Mouse (Mus musculus): ENCODE results near the gene Areg. TPM values are rescaled to one million over a fixed set of nuclear protein-coding genes. Genes with fewer than 3 reads are reported as not detected.

The Areg gene
- polyA plus RNA-seq (2014; fragmentation: Illumina TruSeq; extraction: RNeasy Lipid Tissue Mini Kit (QIAGEN cat#74804); ENCODE audit: low read depth, low replicate concordance) = not detected

GRCm38 (mm10) chr5:91139446-91139873 is at the start of gene Areg:
Gene Areg (plus strand): TSS chr5:91139599.

Other genes starting within 250 kb of the Areg start
- 0.41 TPM for gene Cxcl1, start 248.4 kb upstream of the Areg start, polyA plus RNA-seq (2014; fragmentation: Illumina TruSeq; extraction: RNeasy Lipid Tissue Mini Kit (QIAGEN cat#74804); ENCODE audit: low read depth, low replicate concordance)
- gene Cxcl2, start 235.7 kb upstream of the Areg start, polyA plus RNA-seq (2014; fragmentation: Illumina TruSeq; extraction: RNeasy Lipid Tissue Mini Kit (QIAGEN cat#74804); ENCODE audit: low read depth, low replicate concordance) = not detected
- 16.0 TPM for gene Mthfd2l, start 208.5 kb upstream of the Areg start, polyA plus RNA-seq (2014; fragmentation: Illumina TruSeq; extraction: RNeasy Lipid Tissue Mini Kit (QIAGEN cat#74804); ENCODE audit: low read depth, low replicate concordance)
- 0.87 TPM for gene Epgn, start 112.1 kb upstream of the Areg start, polyA plus RNA-seq (2014; fragmentation: Illumina TruSeq; extraction: RNeasy Lipid Tissue Mini Kit (QIAGEN cat#74804); ENCODE audit: low read depth, low replicate concordance)
- gene Ereg, start 65.0 kb upstream of the Areg start, polyA plus RNA-seq (2014; fragmentation: Illumina TruSeq; extraction: RNeasy Lipid Tissue Mini Kit (QIAGEN cat#74804); ENCODE audit: low read depth, low replicate concordance) = not detected

Measured in testis, adult 10 weeks (tissue).